Mouse (Mus musculus): ENCODE data around the gene Foxr1. TPM values are rescaled to one million over a fixed set of nuclear protein-coding genes. Genes with fewer than 3 reads are reported as not detected.
A peak's percentile ranks its signal among the peaks of the same experiment; 100 is the strongest.
"Not testable (repeated sequence)": the region's sequence is repeated elsewhere in the genome, so short reads cannot be mapped to it uniquely, and the experiment has no call there.

The Foxr1 gene
- polyA plus RNA-seq, 1 experiment from 2014 or later = not detected

DNA sequence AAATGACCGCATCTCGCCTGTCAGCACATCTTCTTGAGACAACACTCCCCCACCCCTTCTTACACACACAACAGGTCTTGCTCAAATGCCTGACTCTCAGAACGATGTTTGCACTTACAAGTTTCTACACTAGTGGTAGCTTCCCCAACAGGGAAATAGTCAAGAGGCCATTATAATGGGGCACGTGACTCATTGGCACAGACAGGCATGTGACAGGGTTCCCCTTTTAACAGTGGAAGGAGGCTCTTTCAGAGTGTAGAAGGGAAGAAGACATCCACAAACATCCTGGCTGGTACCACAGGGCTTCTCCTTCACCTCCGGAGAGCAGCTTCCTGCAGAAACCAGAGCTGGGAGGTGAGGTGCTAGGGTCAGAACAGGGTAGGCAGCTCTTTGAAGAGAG is 21.0 kb upstream of the Foxr1 start:
- ATAC-seq (replicated peaks; ENCODE audit: low FRiP score, low read depth) = no peak
- Histone ChIP-seq H3K4me1 (replicated peaks; ENCODE audit: insufficient read depth, low read length) (no peaks in the 10 kb centered on the region), H3K4me3 (replicated peaks; ENCODE audit: low read depth, low read length) (no peak overlapping the region), H3K27ac (no peak overlapping the region), H3K27me3 (ENCODE audit: insufficient read depth, low read length) (no peaks in the 10 kb centered on the region), H3K9ac (ENCODE audit: low read depth, low read length) (no peak overlapping the region), H3K9me3 (replicated peaks; ENCODE audit: low read length) (no peaks in the 10 kb centered on the region), H3K36me3 (ENCODE audit: insufficient read depth, low read length) (no peaks in the 10 kb centered on the region), H3K4me2 (ENCODE audit: low read length) (no peak overlapping the region)
- WGBS = 77% methylated on average over 5 of the region's 5 CpGs
- DNase-seq (ENCODE audit: low spot score) = no peak
- no peak for TF ChIP-seq CTCF (IDR thresholded peaks at IDR 0.05; ENCODE audit: low read depth)

DNA sequence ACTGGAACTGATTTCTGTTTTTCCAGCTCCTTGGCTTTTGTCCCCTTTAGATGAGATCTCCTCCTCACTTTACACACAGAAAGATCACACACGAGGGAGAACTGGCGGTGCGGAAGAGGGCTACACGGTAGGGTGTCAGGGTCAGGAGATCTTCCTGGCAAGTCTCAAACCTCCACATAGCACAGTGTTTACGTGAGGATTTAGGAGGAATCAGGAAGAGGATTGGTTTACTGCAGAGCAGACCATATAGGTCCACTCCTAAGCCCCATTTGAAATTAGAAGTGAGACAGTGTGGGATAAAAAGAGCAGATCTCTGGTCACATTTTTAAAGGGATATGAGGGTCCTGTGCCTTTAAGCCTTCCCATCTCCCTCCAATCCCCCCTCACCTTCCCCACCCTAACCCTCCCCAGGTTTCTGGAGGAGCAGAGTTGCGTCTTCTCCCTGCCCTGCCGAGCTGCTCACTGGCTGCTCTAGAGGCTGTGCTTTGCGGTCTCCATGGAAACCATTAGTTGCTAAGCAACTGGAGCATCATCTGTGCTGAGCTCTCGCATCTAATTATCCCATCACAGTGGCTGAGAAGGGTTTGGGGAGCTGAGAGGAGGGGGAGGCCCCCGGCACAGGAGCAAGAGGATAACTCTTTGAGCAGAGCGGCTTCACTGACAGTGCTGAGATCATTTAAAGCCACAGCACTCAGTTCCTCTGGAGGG is 16.3 kb upstream of the Foxr1 start:
- H3K4me1 ChIP-seq (replicated peaks; ENCODE audit: insufficient read depth, low read length) = no peaks in the 10 kb centered on the region
- no peak overlapping the region for H3K4me2 ChIP-seq (ENCODE audit: low read length)
- H3K27me3 ChIP-seq (ENCODE audit: insufficient read depth, low read length) = no peaks in the 10 kb centered on the region
- H3K27ac ChIP-seq = no peak overlapping the region
- no peak for TF ChIP-seq CTCF (IDR thresholded peaks at IDR 0.05; ENCODE audit: low read depth)
- 6% methylated on average over 11 of the region's 11 CpGs for WGBS
- H3K9me3 ChIP-seq (replicated peaks; ENCODE audit: low read length) = no peaks in the 10 kb centered on the region
- no peak overlapping the region for H3K4me3 ChIP-seq (replicated peaks; ENCODE audit: low read depth, low read length)
- DNase-seq (ENCODE audit: low spot score) (peak; percentile 32), ATAC-seq (replicated peaks; ENCODE audit: low FRiP score, low read depth) (no peak)
- no peaks in the 10 kb centered on the region for H3K36me3 ChIP-seq (ENCODE audit: insufficient read depth, low read length)
- H3K9ac ChIP-seq (ENCODE audit: low read depth, low read length) = no peak overlapping the region

DNA sequence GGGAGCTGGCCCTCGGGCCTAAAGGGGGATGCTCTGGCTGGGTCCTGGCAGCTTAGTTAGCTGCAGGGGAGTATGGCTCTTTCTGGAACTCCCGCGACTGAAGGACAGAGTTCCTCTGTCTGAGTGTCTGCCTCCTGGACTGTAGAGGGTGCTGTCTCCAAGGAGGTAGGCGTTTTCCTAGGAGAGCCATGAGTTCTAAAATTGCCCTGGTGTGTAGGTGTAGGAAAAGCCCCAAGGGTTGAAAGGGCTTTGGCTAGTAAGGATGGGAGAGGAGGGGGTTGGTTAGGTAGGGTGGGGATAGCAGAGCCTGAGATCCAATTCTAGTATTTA is 13.9 kb upstream of the Foxr1 start, which contains the start of gene Upk2:
TSS of gene Upk2 (minus strand) at position 86 of the 330 bp plus-strand sequence.
- no peak for ATAC-seq (replicated peaks; ENCODE audit: low FRiP score, low read depth)
- no peaks in the 10 kb centered on the region for H3K27me3 ChIP-seq (ENCODE audit: insufficient read depth, low read length)
- H3K27ac ChIP-seq = no peak within 1 kb of the TSS
- DNase-seq (ENCODE audit: low spot score) = no peak
- H3K9me3 ChIP-seq (replicated peaks; ENCODE audit: low read length) = no peaks in the 10 kb centered on the region
- H3K4me3 ChIP-seq (replicated peaks; ENCODE audit: low read depth, low read length) = no peak within 1 kb of the TSS; the same call in 1 of the 2 replicates
- H3K4me2 ChIP-seq (ENCODE audit: low read length) = peak within 1 kb of the TSS; percentile 32; the same call in 1 of the 2 replicates
- no peak within 1 kb of the TSS for H3K9ac ChIP-seq (ENCODE audit: low read depth, low read length)
- H3K36me3 ChIP-seq (ENCODE audit: insufficient read depth, low read length) = no peaks in the 10 kb centered on the region
- TF ChIP-seq CTCF (IDR thresholded peaks at IDR 0.05; ENCODE audit: low read depth) = peak; percentile 44; the same call in 1 of the 2 replicates
- H3K4me1 ChIP-seq (replicated peaks; ENCODE audit: insufficient read depth, low read length) = no peaks in the 10 kb centered on the region
- 27% methylated on average over 4 of the region's 4 CpGs for WGBS

DNA sequence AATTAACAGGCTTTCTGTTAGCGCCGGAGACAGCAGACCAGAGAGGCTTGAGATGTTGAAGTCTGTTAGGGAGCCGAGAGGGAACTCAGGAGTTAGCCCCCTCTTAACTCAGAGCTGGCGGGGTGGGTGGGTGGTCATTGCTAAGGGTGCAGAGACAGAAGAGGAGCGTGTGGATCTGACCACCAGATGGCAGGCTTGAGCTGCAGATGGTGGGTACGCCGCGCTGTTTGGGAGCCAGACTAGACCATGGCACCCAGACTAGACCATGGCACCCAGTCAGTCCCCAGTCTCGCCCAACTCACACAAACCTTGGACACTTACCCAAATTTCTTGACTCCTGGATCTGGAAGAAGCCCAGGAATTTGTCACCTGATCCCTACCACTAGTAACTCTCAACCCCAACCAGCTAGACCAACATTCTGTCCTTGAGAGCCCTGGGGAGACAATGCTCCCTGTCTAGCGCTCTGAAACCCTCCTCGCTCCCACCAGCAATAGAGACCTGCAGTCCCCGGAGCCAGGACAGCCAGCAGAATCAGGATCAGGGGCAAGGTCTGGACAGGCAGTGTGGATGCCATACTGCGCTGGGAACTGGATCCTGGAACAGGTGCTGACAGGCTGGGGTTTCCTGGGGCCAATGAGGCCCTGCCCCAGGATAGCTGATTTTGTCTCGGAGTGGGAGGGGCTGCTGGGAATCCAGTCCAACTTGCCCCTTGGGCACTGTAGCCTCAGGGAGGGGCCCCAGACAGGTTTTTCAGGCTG is 13.4 kb upstream of the Foxr1 start:
- DNase-seq (ENCODE audit: low spot score) (peak; percentile 89), ATAC-seq (replicated peaks; ENCODE audit: low FRiP score, low read depth) (peak; percentile 85)
- peak; percentile 95 for TF ChIP-seq CTCF (IDR thresholded peaks at IDR 0.05; ENCODE audit: low read depth)
- H3K4me3 ChIP-seq (replicated peaks; ENCODE audit: low read depth, low read length) = no peak overlapping the region; the same call in 1 of the 2 replicates
- peak overlapping the region; percentile 32; the same call in 1 of the 2 replicates for H3K4me2 ChIP-seq (ENCODE audit: low read length)
- H3K4me1 ChIP-seq (replicated peaks; ENCODE audit: insufficient read depth, low read length) = no peaks in the 10 kb centered on the region
- H3K9ac ChIP-seq (ENCODE audit: low read depth, low read length) = no peak overlapping the region
- H3K27me3 ChIP-seq (ENCODE audit: insufficient read depth, low read length) = no peaks in the 10 kb centered on the region
- H3K27ac ChIP-seq = no peak overlapping the region
- no peaks in the 10 kb centered on the region for H3K9me3 ChIP-seq (replicated peaks; ENCODE audit: low read length)
- 7% methylated on average over 14 of the region's 14 CpGs for WGBS
- H3K36me3 ChIP-seq (ENCODE audit: insufficient read depth, low read length) = no peaks in the 10 kb centered on the region

DNA sequence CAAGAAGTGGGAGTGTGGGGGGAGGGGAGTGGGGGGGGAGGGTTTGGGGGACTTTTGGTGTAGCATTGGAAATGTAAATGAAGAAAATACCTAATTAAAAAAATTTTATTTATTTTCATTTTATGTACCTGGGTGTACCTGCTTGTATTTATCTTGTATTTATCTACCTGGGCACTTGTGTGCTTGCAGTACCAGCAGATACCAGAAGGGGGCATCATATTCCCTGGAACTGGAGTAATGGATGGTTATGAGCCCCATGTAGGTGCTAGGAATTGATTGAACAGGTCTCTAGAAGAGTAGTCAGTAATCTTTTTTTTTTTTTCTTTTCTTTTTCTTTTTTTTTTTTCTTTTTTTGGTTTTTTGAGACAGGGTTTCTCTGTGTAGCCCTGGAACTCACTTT is 9.5 kb upstream of the Foxr1 start:
- peak; percentile 42; the same call in 1 of the 2 replicates for TF ChIP-seq CTCF (IDR thresholded peaks at IDR 0.05; ENCODE audit: low read depth)
- Histone ChIP-seq H3K4me3 (replicated peaks; ENCODE audit: low read depth, low read length) (no peak overlapping the region), H3K9me3 (replicated peaks; ENCODE audit: low read length) (no peaks in the 10 kb centered on the region), H3K27ac (no peak overlapping the region), H3K4me1 (replicated peaks; ENCODE audit: insufficient read depth, low read length) (no peaks in the 10 kb centered on the region), H3K4me2 (ENCODE audit: low read length) (no peak overlapping the region), H3K36me3 (ENCODE audit: insufficient read depth, low read length) (no peaks in the 10 kb centered on the region), H3K9ac (ENCODE audit: low read depth, low read length) (no peak overlapping the region), H3K27me3 (ENCODE audit: insufficient read depth, low read length) (no peaks in the 10 kb centered on the region)
- ATAC-seq (replicated peaks; ENCODE audit: low FRiP score, low read depth) = no peak
- no peak for DNase-seq (ENCODE audit: low spot score)

DNA sequence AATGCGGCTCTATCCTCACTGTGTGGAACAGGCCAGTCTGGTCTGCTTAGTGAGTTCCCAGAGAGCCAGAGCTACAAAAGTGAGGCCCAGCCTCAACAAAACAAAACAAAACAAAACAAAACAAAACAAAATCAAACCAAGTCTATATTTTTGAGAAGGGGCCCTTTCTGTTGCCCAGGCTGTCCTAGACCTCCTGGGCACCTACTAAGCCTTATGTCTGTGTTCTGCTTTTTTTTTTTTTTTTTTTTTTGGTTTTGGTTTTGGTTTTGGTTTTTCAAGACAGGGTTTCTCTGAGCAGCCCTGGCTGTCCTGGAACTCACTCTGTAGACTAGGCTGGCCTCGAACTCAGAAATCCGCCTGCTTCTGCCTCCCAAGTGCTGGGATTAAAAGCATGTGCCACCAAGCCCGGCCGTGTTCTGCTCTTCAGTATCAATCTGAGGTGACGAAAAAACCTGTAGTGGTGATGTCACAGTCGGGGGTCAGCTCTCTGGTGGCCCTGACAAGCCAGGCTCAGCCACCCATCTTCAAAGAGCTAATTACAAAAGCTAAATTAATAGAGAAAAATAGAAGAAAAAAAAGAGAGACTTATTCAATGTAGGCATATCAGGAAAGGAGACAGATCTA is 3.6 kb upstream of the Foxr1 start:
- H3K27ac ChIP-seq; H3K36me3 ChIP-seq (ENCODE audit: insufficient read depth, low read length); DNase-seq (ENCODE audit: low spot score); H3K9me3 ChIP-seq (replicated peaks; ENCODE audit: low read length); H3K27me3 ChIP-seq (ENCODE audit: insufficient read depth, low read length); ATAC-seq (replicated peaks; ENCODE audit: low FRiP score, low read depth); H3K4me1 ChIP-seq (replicated peaks; ENCODE audit: insufficient read depth, low read length); H3K4me2 ChIP-seq (ENCODE audit: low read length); H3K9ac ChIP-seq (ENCODE audit: low read depth, low read length); H3K4me3 ChIP-seq (replicated peaks; ENCODE audit: low read depth, low read length): not testable (repeated sequence)
- WGBS = 80% methylated on average over 7 of the region's 7 CpGs

Measured in kidney, postnatal 0 days (tissue).